Mouse (Mus musculus): Measurements from ENCODE around the gene Limk2. TPM values are rescaled to one million over a fixed set of nuclear protein-coding genes. Genes with fewer than 3 reads are reported as not detected.
A peak's percentile ranks its signal among the peaks of the same experiment; 100 is the strongest.

Gene Limk2
- polyA plus RNA-seq, 1 experiment, result 37.8 TPM

DNA sequence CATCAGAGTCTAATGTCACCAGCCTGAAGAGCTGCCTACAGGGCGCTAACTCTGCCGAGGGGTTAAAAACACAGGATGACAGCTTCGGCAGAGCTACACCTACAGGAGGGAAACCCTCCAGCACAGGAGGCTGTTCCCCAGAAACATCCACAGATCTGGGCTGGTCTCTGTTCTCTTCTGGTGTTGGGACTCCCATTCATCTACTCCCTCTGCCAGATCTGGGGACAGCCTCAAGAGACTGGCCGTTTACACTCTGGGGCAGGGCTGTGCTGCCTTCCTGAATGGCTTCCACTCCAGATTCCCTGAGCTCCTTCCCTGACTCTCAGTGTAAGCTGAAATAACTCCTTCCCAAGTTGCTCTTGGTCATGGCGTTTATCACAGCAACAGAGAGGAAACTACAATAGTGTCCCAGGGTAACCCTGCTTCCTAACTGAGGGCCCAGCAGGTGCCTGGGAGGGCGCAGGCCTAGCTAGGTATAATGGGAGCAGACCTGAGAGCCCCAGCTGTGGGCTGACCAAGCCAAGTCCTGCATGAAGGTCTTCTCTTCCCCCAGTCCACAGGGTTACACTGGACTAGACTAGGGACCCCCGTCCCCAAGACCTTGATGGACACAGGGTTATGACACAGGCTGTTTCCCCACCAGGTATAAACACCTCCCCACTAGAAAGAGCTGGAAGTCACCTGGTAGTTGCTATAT, 37.2 kb downstream of the Limk2 start:
- H3ac ChIP-seq (ENCODE audit: control insufficient read depth, insufficient read length), result peak overlapping the region; percentile 7
- H3K27me3 ChIP-seq (ENCODE audit: control insufficient read depth, insufficient read depth, insufficient read length), result no peaks in the 10 kb centered on the region
- peaks cover 11% of the 10 kb centered on the region for H3K79me2 ChIP-seq (ENCODE audit: control insufficient read depth, insufficient read depth)
- peak overlapping the region; percentile 82 for H3K4me2 ChIP-seq (ENCODE audit: low read depth)
- no peaks in the 10 kb centered on the region for H3K36me3 ChIP-seq (ENCODE audit: control insufficient read depth, insufficient read depth)
- no peak for TF ChIP-seq REST (IDR thresholded peaks at IDR 0.05; ENCODE audit: insufficient read depth, insufficient read length)
- no peak for TF ChIP-seq CEBPB (IDR thresholded peaks at IDR 0.05; ENCODE audit: insufficient read depth, poor library complexity, severe bottlenecking)
- TF ChIP-seq POLR2A (IDR thresholded peaks at IDR 0.05; ENCODE audit: insufficient read length, low read depth), result no peak
- no peak for TF ChIP-seq USF1 (IDR thresholded peaks at IDR 0.05; ENCODE audit: low read depth)
- no peak for TF ChIP-seq E2F4 (IDR thresholded peaks at IDR 0.05; ENCODE audit: insufficient read depth)
- no peak for TF ChIP-seq MYOG (IDR thresholded peaks at IDR 0.05; ENCODE audit: control insufficient read depth in 1 of 3, insufficient read depth in 1 of 3, insufficient read length in 2 of 3, low read depth in 2 of 3)
- no peak for TF ChIP-seq SRF (IDR thresholded peaks at IDR 0.05; ENCODE audit: control insufficient read depth, insufficient read length, low read depth)
- TF ChIP-seq TCF12 (IDR thresholded peaks at IDR 0.05; ENCODE audit: insufficient read depth, poor library complexity, severe bottlenecking), result no peak
- TF ChIP-seq MAX (IDR thresholded peaks at IDR 0.05; ENCODE audit: low read depth), result no peak
- TF ChIP-seq POLR2AphosphoS2 (IDR thresholded peaks at IDR 0.05; ENCODE audit: insufficient read length, low read depth), result no peak
- H3K4me3 ChIP-seq, result peak overlapping the region; percentile 36

DNA sequence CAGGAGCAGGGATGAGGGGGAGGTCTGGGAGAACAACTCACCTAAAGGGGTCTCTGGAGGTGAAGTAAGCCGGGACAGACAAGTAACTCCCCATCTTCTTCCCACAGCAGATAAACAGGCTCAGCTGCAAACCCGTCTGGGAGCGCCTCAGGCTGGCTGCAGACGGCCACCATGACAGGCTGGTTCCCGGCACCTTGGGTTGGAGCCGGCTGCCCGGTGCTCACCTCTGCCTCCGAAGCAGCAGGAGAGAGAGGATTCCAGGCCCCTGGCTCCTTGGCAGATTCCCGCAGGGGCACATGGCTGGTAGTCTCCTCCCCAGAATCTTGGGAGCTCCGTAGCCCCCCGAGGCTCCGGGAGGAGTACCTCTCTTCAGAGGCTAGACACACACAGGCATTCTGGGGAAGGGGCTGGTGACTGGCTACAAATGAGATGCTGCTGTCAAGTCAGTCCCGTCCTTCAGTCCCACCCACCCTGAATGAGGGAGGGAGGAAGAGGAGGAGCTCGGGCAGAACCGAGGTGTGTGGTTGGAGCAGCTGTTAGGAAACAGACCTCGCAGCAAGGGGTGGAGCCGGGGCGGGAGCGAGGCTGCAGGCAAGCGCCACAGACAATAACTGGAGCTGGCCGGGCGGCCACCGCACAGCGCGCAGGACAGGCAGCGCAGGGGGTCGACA, 37.9 kb downstream of the Limk2 start:
- TF ChIP-seq E2F4 (IDR thresholded peaks at IDR 0.05; ENCODE audit: insufficient read depth) (no peak), CEBPB (IDR thresholded peaks at IDR 0.05; ENCODE audit: insufficient read depth, poor library complexity, severe bottlenecking) (no peak), MYOG (IDR thresholded peaks at IDR 0.05; ENCODE audit: control insufficient read depth in 1 of 3, insufficient read depth in 1 of 3, insufficient read length in 2 of 3, low read depth in 2 of 3) (peak; percentile 47 to 82 (median 67)), TCF12 (IDR thresholded peaks at IDR 0.05; ENCODE audit: insufficient read depth, poor library complexity, severe bottlenecking) (no peak), REST (IDR thresholded peaks at IDR 0.05; ENCODE audit: insufficient read depth, insufficient read length) (no peak), USF1 (IDR thresholded peaks at IDR 0.05; ENCODE audit: low read depth) (no peak), MYOD1 (IDR thresholded peaks at IDR 0.05; ENCODE audit: control insufficient read depth in 1 of 3, insufficient read length in 2 of 3, low read depth in 2 of 3) (peak in 2 of 3 experiments; percentile 66 to 71), SRF (IDR thresholded peaks at IDR 0.05; ENCODE audit: control insufficient read depth, insufficient read length, low read depth) (no peak), POLR2AphosphoS2 (IDR thresholded peaks at IDR 0.05; ENCODE audit: insufficient read length, low read depth) (peak; percentile 96), MAX (IDR thresholded peaks at IDR 0.05; ENCODE audit: low read depth) (no peak), TCF3 (IDR thresholded peaks at IDR 0.05; ENCODE audit: insufficient read length, low read depth) (peak; percentile 24), POLR2A (IDR thresholded peaks at IDR 0.05; ENCODE audit: insufficient read length, low read depth) (peak; percentile 92)
- Histone ChIP-seq H3K36me3 (ENCODE audit: control insufficient read depth, insufficient read depth) (no peaks in the 10 kb centered on the region), H3K79me2 (ENCODE audit: control insufficient read depth, insufficient read depth) (peaks cover 14% of the 10 kb centered on the region), H3K27me3 (ENCODE audit: control insufficient read depth, insufficient read depth, insufficient read length) (no peaks in the 10 kb centered on the region), H3K4me2 (ENCODE audit: low read depth) (peak overlapping the region; percentile 82), H3ac (ENCODE audit: control insufficient read depth, insufficient read length) (peak overlapping the region; percentile 7), H3K4me3 (peak overlapping the region; percentile 36)

DNA sequence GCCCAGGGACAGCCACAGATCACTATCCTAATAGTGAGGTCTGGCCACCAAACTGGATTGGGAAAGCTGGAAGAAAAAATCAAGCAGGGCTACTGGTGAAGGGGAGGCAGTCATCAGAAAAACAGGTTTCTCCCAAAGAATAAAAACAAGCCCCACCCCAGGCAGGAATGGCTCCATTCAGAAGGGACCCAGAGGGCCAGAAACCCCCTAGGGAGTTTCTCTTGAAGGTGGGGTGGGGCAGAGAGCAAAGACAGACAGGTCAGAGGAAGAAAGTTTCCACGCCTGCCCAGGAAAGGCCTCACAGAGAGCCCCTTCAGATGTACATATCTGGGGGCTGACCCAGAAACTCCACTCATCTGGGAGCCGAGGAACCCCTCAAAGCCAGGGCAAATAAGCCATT, 38.8 kb downstream of the Limk2 start:
- H3K4me3 ChIP-seq, result peak overlapping the region; percentile 36
- H3ac ChIP-seq (ENCODE audit: control insufficient read depth, insufficient read length), result peak overlapping the region; percentile 7
- no peaks in the 10 kb centered on the region for H3K27me3 ChIP-seq (ENCODE audit: control insufficient read depth, insufficient read depth, insufficient read length)
- no peaks in the 10 kb centered on the region for H3K36me3 ChIP-seq (ENCODE audit: control insufficient read depth, insufficient read depth)
- TF ChIP-seq REST (IDR thresholded peaks at IDR 0.05; ENCODE audit: insufficient read depth, insufficient read length) (no peak), POLR2A (IDR thresholded peaks at IDR 0.05; ENCODE audit: insufficient read length, low read depth) (no peak), E2F4 (IDR thresholded peaks at IDR 0.05; ENCODE audit: insufficient read depth) (no peak), TCF3 (IDR thresholded peaks at IDR 0.05; ENCODE audit: insufficient read length, low read depth) (no peak), SRF (IDR thresholded peaks at IDR 0.05; ENCODE audit: control insufficient read depth, insufficient read length, low read depth) (no peak), POLR2AphosphoS2 (IDR thresholded peaks at IDR 0.05; ENCODE audit: insufficient read length, low read depth) (no peak), MYOG (IDR thresholded peaks at IDR 0.05; ENCODE audit: control insufficient read depth in 1 of 3, insufficient read depth in 1 of 3, insufficient read length in 2 of 3, low read depth in 2 of 3) (no peak), USF1 (IDR thresholded peaks at IDR 0.05; ENCODE audit: low read depth) (no peak), TCF12 (IDR thresholded peaks at IDR 0.05; ENCODE audit: insufficient read depth, poor library complexity, severe bottlenecking) (no peak), CEBPB (IDR thresholded peaks at IDR 0.05; ENCODE audit: insufficient read depth, poor library complexity, severe bottlenecking) (no peak), MAX (IDR thresholded peaks at IDR 0.05; ENCODE audit: low read depth) (no peak), MYOD1 (IDR thresholded peaks at IDR 0.05; ENCODE audit: control insufficient read depth in 1 of 3, insufficient read length in 2 of 3, low read depth in 2 of 3) (no peak)
- peaks cover 18% of the 10 kb centered on the region for H3K79me2 ChIP-seq (ENCODE audit: control insufficient read depth, insufficient read depth)
- peak overlapping the region; percentile 82 for H3K4me2 ChIP-seq (ENCODE audit: low read depth)

DNA sequence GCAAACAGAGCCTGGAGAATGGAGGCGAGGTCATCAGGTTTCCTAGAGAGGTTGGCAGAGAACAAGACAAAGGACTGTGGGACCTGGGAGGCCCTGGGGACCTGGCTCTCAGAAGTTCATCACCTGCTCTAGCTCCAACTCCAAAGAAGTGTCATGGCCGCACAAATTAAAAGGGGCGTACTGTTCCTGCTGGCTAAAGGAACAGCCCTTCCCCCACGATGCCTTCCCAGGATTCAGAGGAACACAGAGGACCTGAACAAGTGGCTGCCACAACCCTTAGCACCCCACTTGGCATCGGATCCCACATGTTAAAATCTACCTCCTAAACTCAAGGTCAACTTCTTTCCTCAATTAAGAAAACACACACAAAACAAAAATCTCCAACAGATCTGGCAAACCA, 39.5 kb downstream of the Limk2 start:
- no peaks in the 10 kb centered on the region for H3K36me3 ChIP-seq (ENCODE audit: control insufficient read depth, insufficient read depth)
- no peak overlapping the region for H3K4me3 ChIP-seq
- H3K27me3 ChIP-seq (ENCODE audit: control insufficient read depth, insufficient read depth, insufficient read length), result no peaks in the 10 kb centered on the region
- H3K79me2 ChIP-seq (ENCODE audit: control insufficient read depth, insufficient read depth), result peaks cover 18% of the 10 kb centered on the region
- peak overlapping the region; percentile 82 for H3K4me2 ChIP-seq (ENCODE audit: low read depth)
- TF ChIP-seq REST (IDR thresholded peaks at IDR 0.05; ENCODE audit: insufficient read depth, insufficient read length) (no peak), CEBPB (IDR thresholded peaks at IDR 0.05; ENCODE audit: insufficient read depth, poor library complexity, severe bottlenecking) (no peak), SRF (IDR thresholded peaks at IDR 0.05; ENCODE audit: control insufficient read depth, insufficient read length, low read depth) (no peak), MAX (IDR thresholded peaks at IDR 0.05; ENCODE audit: low read depth) (no peak), USF1 (IDR thresholded peaks at IDR 0.05; ENCODE audit: low read depth) (no peak), POLR2A (IDR thresholded peaks at IDR 0.05; ENCODE audit: insufficient read length, low read depth) (no peak), MYOG (IDR thresholded peaks at IDR 0.05; ENCODE audit: control insufficient read depth in 1 of 3, insufficient read depth in 1 of 3, insufficient read length in 2 of 3, low read depth in 2 of 3) (no peak), TCF12 (IDR thresholded peaks at IDR 0.05; ENCODE audit: insufficient read depth, poor library complexity, severe bottlenecking) (no peak), MYOD1 (IDR thresholded peaks at IDR 0.05; ENCODE audit: control insufficient read depth in 1 of 3, insufficient read length in 2 of 3, low read depth in 2 of 3) (no peak), TCF3 (IDR thresholded peaks at IDR 0.05; ENCODE audit: insufficient read length, low read depth) (no peak), POLR2AphosphoS2 (IDR thresholded peaks at IDR 0.05; ENCODE audit: insufficient read length, low read depth) (no peak), E2F4 (IDR thresholded peaks at IDR 0.05; ENCODE audit: insufficient read depth) (no peak)
- H3ac ChIP-seq (ENCODE audit: control insufficient read depth, insufficient read length), result no peak overlapping the region

All from myocyte (in vitro differentiated cells).